Mouse (Mus musculus): ENCODE data around the gene Poln. TPM values are rescaled to one million over a fixed set of nuclear protein-coding genes. Genes with fewer than 3 reads are reported as not detected.

The Poln gene
- polyA plus RNA-seq, 1 experiment from 2014 or later, result 0.45 TPM

DNA sequence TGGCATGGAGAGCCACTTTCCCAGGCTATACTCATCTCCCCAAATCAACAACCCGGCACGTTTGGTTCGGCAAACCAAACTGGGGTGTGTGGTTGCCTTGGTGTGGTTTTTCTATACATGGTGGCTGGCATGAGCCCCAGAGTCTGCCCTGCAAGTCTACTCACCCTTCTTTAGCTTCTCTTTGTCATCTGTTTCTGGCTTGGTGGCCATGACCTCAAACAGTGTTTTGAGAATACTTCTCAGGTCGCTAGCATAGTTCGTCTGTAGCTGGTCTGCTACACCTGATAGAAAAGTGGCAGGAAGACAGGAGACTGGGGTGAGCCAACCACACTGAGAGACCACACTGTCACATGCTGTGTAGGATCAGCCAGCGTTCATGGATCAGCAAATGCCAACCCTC is 29.4 kb upstream of the Poln start:
- 80% methylated on average over 6 of the region's 6 CpGs for WGBS
- H3K36me3 ChIP-seq, result no peaks in the 10 kb centered on the region
- no peak overlapping the region for H3K27ac ChIP-seq
- H3K9ac ChIP-seq, result no peak overlapping the region
- H3K9me3 ChIP-seq (replicated peaks), result no peaks in the 10 kb centered on the region
- no peaks in the 10 kb centered on the region for H3K27me3 ChIP-seq
- H3K4me3 ChIP-seq, result no peak overlapping the region
- H3K4me1 ChIP-seq (replicated peaks), result peaks cover 15% of the 10 kb centered on the region
- no peak for ATAC-seq (replicated peaks; ENCODE audit: insufficient number of reproducible peaks, insufficient read depth, low FRiP score, low read depth)
- H3K4me2 ChIP-seq, result no peak overlapping the region

DNA sequence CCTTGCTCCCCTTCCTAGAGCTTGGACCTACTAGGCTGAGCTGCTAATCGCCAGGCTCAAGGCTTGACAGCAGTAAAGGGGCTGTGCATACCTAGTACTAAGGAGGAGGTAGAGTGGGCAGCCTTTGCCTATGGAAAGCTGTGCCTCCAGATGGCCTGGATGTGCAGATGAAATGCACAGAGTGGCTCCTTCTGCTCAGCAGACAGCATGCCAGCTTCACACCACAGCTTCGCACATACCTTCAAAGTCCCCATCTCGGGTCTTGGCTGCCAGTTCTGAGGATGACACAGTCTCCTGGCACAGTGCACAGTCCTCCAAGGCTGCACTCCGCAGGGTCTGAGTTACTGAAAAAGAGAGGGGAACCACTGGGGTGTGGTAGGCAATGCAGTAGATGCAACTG is 28.0 kb upstream of the Poln start:
- no peak overlapping the region for H3K4me2 ChIP-seq
- H3K27ac ChIP-seq, result no peak overlapping the region
- H3K36me3 ChIP-seq, result no peaks in the 10 kb centered on the region
- no peak overlapping the region for H3K4me3 ChIP-seq
- no peaks in the 10 kb centered on the region for H3K9me3 ChIP-seq (replicated peaks)
- no peak for ATAC-seq (replicated peaks; ENCODE audit: insufficient number of reproducible peaks, insufficient read depth, low FRiP score, low read depth)
- H3K27me3 ChIP-seq, result no peaks in the 10 kb centered on the region
- H3K4me1 ChIP-seq (replicated peaks), result peaks cover 15% of the 10 kb centered on the region
- 68% methylated on average over 4 of the region's 4 CpGs for WGBS
- H3K9ac ChIP-seq, result no peak overlapping the region

DNA sequence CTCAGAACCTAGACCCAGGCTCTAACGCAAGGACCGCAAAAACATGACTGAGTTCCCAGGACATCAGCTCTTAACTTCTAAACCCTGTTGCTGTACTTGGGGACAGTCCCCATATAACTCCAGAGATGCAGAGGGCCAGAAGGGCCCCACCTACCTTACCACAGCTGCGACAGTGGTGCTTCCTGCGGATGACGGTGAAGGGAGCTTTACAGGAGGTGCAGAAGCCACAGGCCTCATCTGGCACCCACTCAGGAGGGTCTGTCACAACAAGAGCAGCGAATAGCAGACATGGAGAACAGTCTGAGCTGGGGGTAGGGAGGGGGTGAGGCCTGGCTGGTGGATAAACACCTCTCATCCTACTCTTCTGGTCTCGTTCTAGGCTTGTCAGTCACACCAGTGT is 27.2 kb upstream of the Poln start:
- no peak overlapping the region for H3K9ac ChIP-seq
- ATAC-seq (replicated peaks; ENCODE audit: insufficient number of reproducible peaks, insufficient read depth, low FRiP score, low read depth), result no peak; the same call in 1 of the 2 replicates
- WGBS, result 72% methylated on average over 7 of the region's 7 CpGs

DNA sequence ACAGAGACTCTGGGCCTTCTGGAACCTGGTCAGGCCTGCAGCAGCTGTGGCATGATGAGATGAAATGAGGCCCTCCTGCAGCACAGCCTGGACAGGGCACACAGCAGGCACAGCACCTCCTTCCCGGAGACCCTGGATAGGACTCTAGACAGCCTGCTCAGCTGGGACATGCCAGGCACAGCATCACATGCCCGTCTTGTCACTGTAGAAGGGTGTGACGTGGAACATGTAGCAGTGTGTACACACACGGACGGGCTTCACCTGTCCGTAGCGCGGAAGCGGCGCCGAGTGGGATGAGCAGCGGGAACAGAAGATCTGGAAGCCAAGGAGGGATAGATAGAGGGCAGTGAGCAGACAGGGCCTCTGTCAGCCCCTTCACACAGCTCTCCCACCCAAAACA is 26.5 kb upstream of the Poln start:
- Histone ChIP-seq H3K4me2 (no peak overlapping the region), H3K27me3 (no peaks in the 10 kb centered on the region), H3K4me1 (replicated peaks) (peaks cover 7% of the 10 kb centered on the region), H3K36me3 (no peaks in the 10 kb centered on the region), H3K9me3 (replicated peaks) (no peaks in the 10 kb centered on the region), H3K27ac (no peak overlapping the region), H3K9ac (no peak overlapping the region), H3K4me3 (no peak overlapping the region)
- no peak for ATAC-seq (replicated peaks; ENCODE audit: insufficient number of reproducible peaks, insufficient read depth, low FRiP score, low read depth)
- 94% methylated on average over 12 of the region's 12 CpGs for WGBS

More for the DNA sequence above, 27.2 kb upstream of the Poln start:
- H3K9me3 ChIP-seq (replicated peaks), result no peaks in the 10 kb centered on the region
- no peaks in the 10 kb centered on the region for H3K27me3 ChIP-seq
- H3K4me1 ChIP-seq (replicated peaks), result peaks cover 9% of the 10 kb centered on the region
- H3K4me2 ChIP-seq, result no peak overlapping the region
- no peak overlapping the region for H3K4me3 ChIP-seq
- no peak overlapping the region for H3K27ac ChIP-seq
- no peaks in the 10 kb centered on the region for H3K36me3 ChIP-seq

DNA sequence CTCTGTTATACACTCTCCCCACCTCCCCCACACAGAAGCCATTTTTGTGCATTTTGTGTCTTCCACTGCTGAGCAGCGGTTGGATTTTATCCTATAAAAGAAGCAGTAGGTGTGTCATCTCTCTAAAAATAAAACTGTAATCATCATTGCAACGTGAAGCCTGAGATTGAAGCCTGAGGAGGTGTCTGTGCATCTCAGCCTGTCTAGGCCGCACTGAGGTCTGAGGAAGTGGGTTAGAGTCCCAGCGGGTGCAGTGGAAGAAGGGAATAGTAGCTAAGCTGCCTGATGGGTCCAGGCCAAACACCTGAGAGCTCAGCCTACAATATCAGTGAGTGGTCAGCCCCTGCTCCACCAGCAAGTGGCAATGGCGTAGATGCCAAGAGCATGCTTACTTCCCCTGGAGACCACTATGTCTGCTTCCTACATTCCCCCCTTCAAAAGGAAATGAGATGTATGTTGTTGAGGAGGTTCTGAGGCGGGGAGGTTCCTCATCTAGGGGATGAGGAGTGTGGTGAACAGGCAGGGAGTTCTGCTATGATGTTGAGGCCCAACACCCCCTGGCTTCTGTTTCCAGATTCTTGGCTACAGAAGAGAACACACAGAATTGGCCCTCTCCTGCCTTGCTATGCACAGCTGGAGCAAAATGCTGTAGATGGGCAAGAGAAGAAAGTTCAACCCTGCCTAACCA is 25.9 kb upstream of the Poln start:
- Histone ChIP-seq H3K9ac (no peak overlapping the region), H3K27ac (no peak overlapping the region), H3K9me3 (replicated peaks) (no peaks in the 10 kb centered on the region), H3K4me1 (replicated peaks) (peaks cover 6% of the 10 kb centered on the region; the same call in 1 of the 2 replicates), H3K4me2 (no peak overlapping the region), H3K27me3 (no peaks in the 10 kb centered on the region), H3K4me3 (no peak overlapping the region), H3K36me3 (no peaks in the 10 kb centered on the region)
- ATAC-seq (replicated peaks; ENCODE audit: insufficient number of reproducible peaks, insufficient read depth, low FRiP score, low read depth), result no peak
- WGBS, result 60% methylated on average over 6 of the region's 6 CpGs

DNA sequence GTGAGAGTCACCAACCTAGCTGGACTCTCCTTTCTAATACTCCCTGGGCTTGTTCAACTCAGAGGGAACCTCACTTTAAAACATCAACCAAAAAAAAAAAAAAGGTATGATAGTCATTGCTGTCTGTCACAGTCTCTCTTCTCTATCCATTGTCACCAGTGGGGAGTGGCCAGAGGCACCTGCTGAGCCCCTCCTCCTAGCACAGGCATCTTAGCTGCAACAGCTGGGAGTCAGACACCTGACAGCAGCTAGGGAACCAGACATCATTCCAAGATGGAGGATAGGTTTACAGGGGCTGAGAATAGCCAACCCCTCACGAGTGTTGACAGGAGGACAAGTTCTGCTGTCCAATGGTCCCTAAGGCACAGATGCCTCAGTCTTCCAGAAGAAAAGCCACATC is 25.2 kb upstream of the Poln start:
- no peak overlapping the region for H3K4me3 ChIP-seq
- no peak for ATAC-seq (replicated peaks; ENCODE audit: insufficient number of reproducible peaks, insufficient read depth, low FRiP score, low read depth)
- no peaks in the 10 kb centered on the region for H3K36me3 ChIP-seq
- H3K9ac ChIP-seq, result no peak overlapping the region
- no peak overlapping the region for H3K27ac ChIP-seq
- WGBS, result 47% methylated on average over 1 of the region's 1 CpGs
- no peak overlapping the region for H3K4me2 ChIP-seq
- peaks cover 11% of the 10 kb centered on the region for H3K4me1 ChIP-seq (replicated peaks)
- H3K27me3 ChIP-seq, result no peaks in the 10 kb centered on the region
- no peaks in the 10 kb centered on the region for H3K9me3 ChIP-seq (replicated peaks)

DNA sequence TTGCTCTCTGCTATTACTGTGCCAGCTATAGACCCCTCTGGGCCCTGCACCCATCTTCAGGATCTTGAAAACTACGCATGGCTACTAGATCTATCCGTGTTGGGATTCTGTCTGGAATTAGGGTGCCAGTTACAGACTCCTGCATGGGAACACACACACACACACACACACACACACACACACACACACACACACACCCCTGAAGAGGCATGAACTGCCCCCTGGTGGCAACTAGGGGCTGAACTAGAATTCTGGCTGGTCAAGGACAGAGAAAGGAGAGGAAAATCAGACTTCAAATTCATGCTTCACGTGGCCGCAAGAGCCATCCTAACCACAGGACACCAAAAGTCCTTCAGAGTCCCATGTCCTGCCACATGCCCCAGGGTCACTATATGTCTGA is 22.6 kb upstream of the Poln start:
- no peak for ATAC-seq (replicated peaks; ENCODE audit: insufficient number of reproducible peaks, insufficient read depth, low FRiP score, low read depth)
- H3K27ac ChIP-seq, result no peak overlapping the region

DNA sequence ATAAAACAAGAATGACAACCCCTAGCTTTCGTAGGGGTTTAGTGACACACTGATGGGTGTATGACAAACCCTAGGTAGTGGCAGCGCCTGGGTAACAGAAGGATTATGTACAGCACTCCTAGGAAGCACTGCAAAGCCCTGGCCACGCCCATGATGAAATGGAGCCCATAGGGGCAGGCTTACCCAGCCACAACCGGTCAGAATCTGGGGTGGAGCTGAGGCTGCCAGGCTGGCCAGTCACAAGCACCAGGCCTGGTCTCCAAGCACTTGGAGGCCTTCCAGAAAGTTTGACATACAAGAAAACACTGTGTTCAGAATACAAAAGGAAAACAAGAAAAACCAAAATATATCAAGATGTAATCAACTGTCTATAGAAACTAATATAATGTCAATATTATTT is 21.8 kb upstream of the Poln start:
- H3K4me2 ChIP-seq, result no peak overlapping the region
- no peak overlapping the region for H3K9ac ChIP-seq
- H3K4me1 ChIP-seq (replicated peaks), result peaks cover 32% of the 10 kb centered on the region
- no peak overlapping the region for H3K4me3 ChIP-seq
- no peaks in the 10 kb centered on the region for H3K36me3 ChIP-seq
- 52% methylated on average over 4 of the region's 4 CpGs for WGBS
- no peaks in the 10 kb centered on the region for H3K9me3 ChIP-seq (replicated peaks)
- ATAC-seq (replicated peaks; ENCODE audit: insufficient number of reproducible peaks, insufficient read depth, low FRiP score, low read depth), result no peak
- H3K27me3 ChIP-seq, result no peaks in the 10 kb centered on the region
- no peak overlapping the region for H3K27ac ChIP-seq

More for the DNA sequence above, 22.6 kb upstream of the Poln start:
- Histone ChIP-seq H3K4me3 (no peak overlapping the region), H3K27me3 (no peaks in the 10 kb centered on the region), H3K9ac (no peak overlapping the region), H3K4me2 (no peak overlapping the region), H3K4me1 (replicated peaks) (peaks cover 24% of the 10 kb centered on the region), H3K9me3 (replicated peaks) (no peaks in the 10 kb centered on the region), H3K36me3 (no peaks in the 10 kb centered on the region)
- WGBS, result 73% methylated on average over 4 of the region's 4 CpGs

DNA sequence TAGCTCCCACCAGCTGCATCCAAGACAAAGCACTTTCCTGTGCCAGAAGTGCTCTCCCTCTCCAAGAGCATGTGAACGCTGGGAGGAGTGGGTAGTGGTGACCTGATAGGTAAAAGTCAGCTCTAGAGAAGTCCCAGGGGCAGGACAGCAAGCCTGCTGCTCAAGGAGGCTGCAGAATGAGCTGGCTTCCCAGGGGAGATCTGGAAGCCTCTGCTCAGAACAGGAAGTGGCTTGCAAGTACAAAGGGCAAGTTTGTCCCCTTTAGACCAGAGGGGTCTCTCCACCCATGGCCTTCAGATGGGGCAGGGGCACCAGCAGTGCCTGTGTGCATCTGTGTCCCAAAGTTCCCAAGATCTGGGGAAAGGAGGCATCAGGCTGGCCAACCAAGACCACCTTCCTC is 20.3 kb upstream of the Poln start:
- Histone ChIP-seq H3K27me3 (no peaks in the 10 kb centered on the region), H3K4me3 (no peak overlapping the region), H3K36me3 (no peaks in the 10 kb centered on the region), H3K4me1 (replicated peaks) (peaks cover 47% of the 10 kb centered on the region), H3K9ac (no peak overlapping the region), H3K4me2 (no peak overlapping the region), H3K9me3 (replicated peaks) (no peaks in the 10 kb centered on the region), H3K27ac (peak overlapping the region; percentile 24; the same call in 1 of the 2 replicates)
- no peak for ATAC-seq (replicated peaks; ENCODE audit: insufficient number of reproducible peaks, insufficient read depth, low FRiP score, low read depth)
- WGBS, result 46% methylated on average over 1 of the region's 1 CpGs

DNA sequence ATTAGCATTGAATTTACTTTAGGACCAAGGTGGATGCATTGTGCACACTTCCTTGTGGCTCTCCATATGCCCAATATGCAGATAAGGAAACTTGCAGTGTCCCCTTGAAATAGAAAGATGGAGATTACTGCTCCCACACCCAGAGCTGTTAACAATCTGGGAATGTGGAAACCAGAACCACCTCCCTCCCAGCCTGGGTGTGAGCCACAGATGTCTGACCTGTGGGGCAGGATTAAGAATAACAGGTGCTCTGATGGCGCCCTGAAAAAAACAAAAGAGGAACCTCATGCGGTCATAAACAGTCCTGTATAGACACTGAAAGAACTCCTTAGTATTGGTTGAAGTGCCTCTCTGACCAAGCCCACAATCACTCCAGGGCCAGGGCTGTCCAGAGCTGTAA is 19.6 kb upstream of the Poln start:
- Histone ChIP-seq H3K9me3 (replicated peaks) (no peaks in the 10 kb centered on the region), H3K4me2 (peak overlapping the region; percentile 82), H3K4me1 (replicated peaks) (peaks cover 54% of the 10 kb centered on the region), H3K9ac (no peak overlapping the region), H3K36me3 (no peaks in the 10 kb centered on the region), H3K27me3 (no peaks in the 10 kb centered on the region), H3K27ac (peak overlapping the region; percentile 87; the same call in 1 of the 2 replicates), H3K4me3 (peak overlapping the region; percentile 97; the same call in 1 of the 2 replicates)
- 67% methylated on average over 2 of the region's 2 CpGs for WGBS
- ATAC-seq (replicated peaks; ENCODE audit: insufficient number of reproducible peaks, insufficient read depth, low FRiP score, low read depth), result no peak

DNA sequence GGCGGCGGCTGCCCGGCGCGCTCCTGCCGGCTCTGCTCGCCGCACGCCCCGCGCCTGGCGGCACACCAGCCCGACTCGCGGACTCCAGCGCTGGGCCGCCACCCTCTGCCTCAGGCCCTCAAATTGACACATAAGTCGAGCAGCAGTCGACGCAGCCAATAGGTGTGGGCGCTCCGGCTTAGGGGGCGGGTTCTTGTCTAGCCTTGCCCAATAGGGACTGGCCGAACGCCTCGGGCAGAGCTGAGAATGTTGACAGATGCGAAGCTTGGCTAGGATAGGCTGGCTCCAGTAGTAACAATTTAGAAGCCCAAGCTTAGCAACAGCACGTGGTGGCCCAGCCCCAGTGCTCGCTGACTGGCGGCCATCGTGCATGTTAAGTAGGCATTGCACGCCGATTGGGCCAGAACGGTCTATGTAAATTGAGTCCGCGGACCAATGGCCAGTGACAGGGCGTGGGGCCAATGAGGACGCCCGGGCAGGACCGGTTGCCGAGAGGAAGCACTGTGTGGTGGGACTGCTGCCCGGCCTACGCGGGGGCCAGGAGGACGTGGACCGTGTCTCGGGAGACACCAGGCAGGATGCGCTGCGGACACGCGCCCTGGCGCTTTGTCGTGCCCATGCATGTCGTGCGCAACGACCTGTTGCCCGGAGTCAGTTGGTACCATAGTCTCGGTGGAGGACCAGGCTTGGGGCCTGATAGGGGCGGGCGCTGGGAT is 18.5 kb upstream of the Poln start, which contains the start of gene Mxd4:
Mxd4 (minus strand) TSS at position 120 of the 716 bp plus-strand sequence.
- H3K36me3 ChIP-seq, result no peaks in the 10 kb centered on the region
- peak; percentile 96 for ATAC-seq (replicated peaks; ENCODE audit: insufficient number of reproducible peaks, insufficient read depth, low FRiP score, low read depth)
- H3K27me3 ChIP-seq, result no peaks in the 10 kb centered on the region
- no peaks in the 10 kb centered on the region for H3K9me3 ChIP-seq (replicated peaks)
- H3K27ac ChIP-seq, result peak within 1 kb of the TSS; percentile 98
- H3K4me3 ChIP-seq, result peak within 1 kb of the TSS; percentile 97
- H3K4me2 ChIP-seq, result peak within 1 kb of the TSS; percentile 82
- peak within 1 kb of the TSS; percentile 96 for H3K9ac ChIP-seq
- H3K4me1 ChIP-seq (replicated peaks), result peaks cover 65% of the 10 kb centered on the region
- under 1% methylated on average over 60 of the region's 60 CpGs for WGBS

Data from heart, embryonic 15.5 days (tissue).